Mouse (Mus musculus) cerebellum, adult 2 months (tissue): ENCODE measurements around the gene Cbx7.

Experiments used
- CTCF ChIP-seq: fragments of 200-500 bp; IDR thresholded peaks from 2 replicates; pipeline ENCODE4 v1.5.1; 2011; ENCODE audit warnings: low read depth, mild to moderate bottlenecking, control low read depth, low read length, moderate library complexity, borderline replicate concordance; ENCODE audit not compliant: insufficient read depth
- POLR2A ChIP-seq: fragments of 200-500 bp; IDR thresholded peaks from 2 replicates; pipeline ENCODE4 v1.6.1; 2011; ENCODE audit warnings: low read length, control low read depth, borderline replicate concordance; ENCODE audit not compliant: insufficient read depth

DNA sequence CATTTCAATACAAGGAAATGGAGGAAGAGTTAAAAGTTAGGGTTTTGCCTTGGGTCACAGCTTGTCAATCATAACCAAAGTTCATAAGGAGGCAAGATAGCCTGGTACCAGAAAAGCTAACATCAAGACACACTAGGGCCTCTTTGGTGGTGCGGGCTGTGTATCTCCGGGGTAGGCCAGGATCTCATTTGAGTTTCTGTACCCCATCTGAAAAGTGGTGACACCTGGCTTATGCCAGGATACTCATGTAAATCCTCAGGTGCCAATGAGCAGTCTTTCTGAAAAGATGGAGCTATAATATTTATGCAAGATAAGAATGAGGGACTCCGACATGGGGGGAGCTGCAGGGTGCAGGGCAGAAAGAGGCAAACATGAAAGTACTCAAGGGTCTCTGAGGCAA, 42.6 kb downstream of the Cbx7 start:
- TF ChIP-seq CTCF = no peak
- no peak for TF ChIP-seq POLR2A
